Mouse (Mus musculus) spleen, adult 2 months (tissue): ENCODE data around the gene Trim29. TPM values are rescaled to one million over a fixed set of nuclear protein-coding genes. Genes with fewer than 3 reads are reported as not detected.

Source experiments
- DNase-seq, 2 experiments: peaks; one replicate each; pipeline versions ENCODE4 v3.0.0 to v3.0.0-alpha.2; 2012 to 2021; ENCODE audit warnings: low spot score in 2 of 2, low read depth in 1 of 2
- H3K27ac ChIP-seq: fragments of 200-500 bp; 2 replicates; pipeline ENCODE4 v1.5.1; 2012; ENCODE audit warnings: low read length, inconsistent platforms; ENCODE audit not compliant: insufficient read depth
- H3K27me3 ChIP-seq: fragments of 200-500 bp; 2 replicates; pipeline ENCODE4 v1.6.1; 2012; ENCODE audit warnings: mild to moderate bottlenecking, moderate library complexity, low read length, inconsistent platforms; ENCODE audit not compliant: control insufficient read depth, insufficient read depth
- H3K36me3 ChIP-seq: fragments of 200-500 bp; 2 replicates; pipeline ENCODE4 v1.6.1; 2012; ENCODE audit warnings: mild to moderate bottlenecking, low read length, inconsistent platforms; ENCODE audit not compliant: control insufficient read depth, insufficient read depth
- H3K4me1 ChIP-seq: fragments of 200-500 bp; 2 replicates; pipeline ENCODE4 v1.6.1; 2011; ENCODE audit warnings: inconsistent platforms; ENCODE audit not compliant: control insufficient read depth, insufficient read depth, insufficient read length
- H3K4me3 ChIP-seq: fragments of 200-500 bp; 2 replicates; pipeline ENCODE4 v1.5.1; 2011; ENCODE audit warnings: mild to moderate bottlenecking, inconsistent platforms; ENCODE audit not compliant: insufficient read depth, insufficient read length; ENCODE audit errors: extremely low read depth
- CTCF ChIP-seq: fragments of 200-500 bp; IDR thresholded peaks from 2 replicates; pipeline ENCODE4 v1.5.1; 2011; ENCODE audit warnings: mild to moderate bottlenecking, inconsistent platforms; ENCODE audit not compliant: insufficient read depth, insufficient read length, insufficient replicate concordance; ENCODE audit errors: extremely low read depth
- POLR2A ChIP-seq: fragments of 200-500 bp; IDR thresholded peaks from 2 replicates; pipeline ENCODE4 v1.6.1; 2011; ENCODE audit warnings: low read depth, low read length, inconsistent platforms
- WGBS: fragments of 180-500 bp; shearing (Covaris S2); methylation state at CpG from one replicate; pipeline ENCODE4 v1.1.7; 2018; 5-methylcytosine and 5-hydroxymethylcytosine counted together
- polyA plus RNA-seq: library from polyadenylated mRNA; depleted of rRNA; stranded (reverse); fragments of >200 nt; gene quantifications from 2 replicates; pipeline ENCODE4 v1.2.3, GENCODE M21; 2012

Trim29 gene
- polyA plus RNA-seq, 1 experiment: 0.06 TPM

DNA sequence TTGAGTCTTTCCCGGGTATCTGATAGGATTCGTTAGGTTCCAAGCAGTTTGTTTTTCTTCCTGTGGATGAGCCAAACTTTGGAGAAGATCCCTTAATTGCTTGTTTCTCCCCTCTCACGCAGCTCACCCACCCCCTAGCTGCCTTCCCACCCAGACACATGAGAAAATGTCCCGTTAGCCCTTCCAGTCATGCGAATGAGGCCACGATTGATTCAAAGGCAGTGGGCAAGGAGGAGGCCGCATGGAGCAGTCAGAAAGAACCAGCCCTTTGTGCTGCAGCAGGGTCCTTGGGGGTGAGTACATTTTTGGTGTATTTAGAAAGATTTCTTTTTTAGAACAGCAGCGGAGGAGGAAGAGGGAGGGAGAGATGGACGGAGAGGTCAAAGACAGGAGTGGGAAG is 45.5 kb upstream of the Trim29 start:
- no peak for TF ChIP-seq POLR2A
- TF ChIP-seq CTCF: no peak
- no peak for DNase-seq
- Histone ChIP-seq H3K27ac (no peak overlapping the region), H3K4me3 (no peak overlapping the region), H3K27me3 (no peaks in the 10 kb centered on the region), H3K4me1 (no peaks in the 10 kb centered on the region), H3K36me3 (no peaks in the 10 kb centered on the region)
- WGBS: 85% methylated on average over 9 of the region's 9 CpGs

- H3K4me3 ChIP-seq: no peak overlapping the region
- no peaks in the 10 kb centered on the region for H3K36me3 ChIP-seq
- no peaks in the 10 kb centered on the region for H3K27me3 ChIP-seq
- TF ChIP-seq POLR2A: no peak
- TF ChIP-seq CTCF: peak; percentile 17; the same call in 1 of the 2 replicates
- WGBS: 57% methylated on average over 8 of the region's 8 CpGs
- peak in 1 of 2 experiments; percentile 9 for DNase-seq
- H3K4me1 ChIP-seq: no peaks in the 10 kb centered on the region
- H3K27ac ChIP-seq: no peak overlapping the region
Measured at GRCm38 (mm10) chr9:43267357-43267756, 43.3 kb upstream of the Trim29 start.

GRCm38 (mm10) chr9:43269166-43269565 is 41.5 kb upstream of the Trim29 start:
- no peaks in the 10 kb centered on the region for H3K36me3 ChIP-seq
- TF ChIP-seq POLR2A (no peak), CTCF (no peak)
- no peaks in the 10 kb centered on the region for H3K27me3 ChIP-seq
- H3K27ac ChIP-seq: no peak overlapping the region
- no peak overlapping the region for H3K4me3 ChIP-seq
- no peaks in the 10 kb centered on the region for H3K4me1 ChIP-seq
- WGBS: 32% methylated on average over 8 of the region's 8 CpGs
- DNase-seq: no peak

DNA sequence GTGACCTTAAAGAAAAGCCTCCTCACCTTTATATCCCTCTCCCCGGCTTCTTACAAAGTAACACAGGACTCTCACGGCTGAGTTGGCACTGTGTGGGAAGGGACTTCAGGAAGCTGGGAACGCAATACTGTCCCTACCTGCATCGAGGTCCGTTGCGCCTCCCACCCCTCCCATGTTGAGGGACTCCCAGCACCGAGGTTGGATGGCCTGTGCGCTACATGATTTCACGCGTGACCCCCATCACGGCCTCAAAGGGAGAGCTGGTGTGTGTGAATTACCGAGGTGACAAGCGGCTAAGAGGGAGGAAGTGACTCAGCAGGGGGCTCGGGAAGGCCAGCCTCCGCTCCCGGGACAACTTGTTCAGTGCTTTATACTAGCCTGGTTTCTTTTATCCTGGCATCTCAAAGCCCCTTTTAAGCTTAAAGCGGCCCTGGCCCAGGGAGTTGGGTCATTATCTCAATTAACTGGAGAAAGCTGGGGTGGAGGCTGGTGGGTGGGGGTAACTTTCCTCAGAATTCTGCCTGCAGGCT is 39.9 kb upstream of the Trim29 start:
- Histone ChIP-seq H3K4me1 (no peaks in the 10 kb centered on the region), H3K27me3 (no peaks in the 10 kb centered on the region), H3K36me3 (no peaks in the 10 kb centered on the region), H3K4me3 (no peak overlapping the region), H3K27ac (no peak overlapping the region)
- TF ChIP-seq CTCF: no peak
- no peak for TF ChIP-seq POLR2A
- DNase-seq: no peak
- 6% methylated on average over 17 of the region's 17 CpGs for WGBS

DNA sequence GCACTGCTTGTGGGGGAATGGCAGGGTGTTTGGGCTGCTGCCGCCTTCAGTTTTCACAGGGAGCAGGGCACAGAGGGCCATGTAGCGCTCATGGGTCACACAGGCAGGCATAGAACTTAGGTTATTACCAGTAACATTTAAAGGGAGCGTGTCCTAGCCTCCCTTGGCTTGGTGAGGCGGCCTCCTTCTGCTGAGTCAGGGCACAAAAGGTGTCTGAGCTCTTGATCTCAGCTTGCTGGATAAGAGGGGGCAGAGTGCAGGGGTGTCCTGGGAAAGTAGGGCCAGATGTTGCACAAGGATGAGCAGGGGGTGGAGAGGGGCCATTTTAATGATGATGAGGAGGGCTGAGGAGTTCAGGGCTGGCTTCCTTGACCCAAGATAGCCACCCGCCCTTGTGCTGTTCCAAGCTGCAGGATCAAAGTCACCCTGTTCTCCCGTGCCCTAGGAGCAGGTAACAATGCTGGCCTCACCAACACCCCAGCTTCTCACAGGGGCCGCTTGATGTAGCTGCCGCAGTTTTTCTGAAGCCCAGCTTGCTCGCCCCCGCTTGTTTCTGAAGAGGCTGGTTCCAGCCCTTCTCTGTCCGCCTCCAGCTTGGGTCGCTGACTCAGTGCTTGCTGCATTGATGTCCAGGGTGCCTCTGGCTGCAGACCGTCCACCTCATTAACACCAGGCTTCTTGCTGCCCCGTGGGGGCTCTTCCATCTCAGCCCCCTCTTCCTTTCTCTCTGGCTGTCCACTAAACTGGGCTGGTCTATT is 38.7 kb upstream of the Trim29 start:
- no peaks in the 10 kb centered on the region for H3K27me3 ChIP-seq
- H3K4me1 ChIP-seq: no peaks in the 10 kb centered on the region
- no peak overlapping the region for H3K4me3 ChIP-seq
- 81% methylated on average over 14 of the region's 14 CpGs for WGBS
- H3K27ac ChIP-seq: no peak overlapping the region
- DNase-seq: no peak
- TF ChIP-seq CTCF: no peak
- TF ChIP-seq POLR2A: no peak
- no peaks in the 10 kb centered on the region for H3K36me3 ChIP-seq

- TF ChIP-seq POLR2A (no peak), CTCF (no peak)
- 85% methylated on average over 9 of the region's 9 CpGs for WGBS
- H3K36me3 ChIP-seq: no peaks in the 10 kb centered on the region
- DNase-seq: no peak
- H3K27me3 ChIP-seq: no peaks in the 10 kb centered on the region
- H3K27ac ChIP-seq: no peak overlapping the region
- H3K4me3 ChIP-seq: no peak overlapping the region
- no peaks in the 10 kb centered on the region for H3K4me1 ChIP-seq
Measured at GRCm38 (mm10) chr9:43273735-43274134, 36.9 kb upstream of the Trim29 start.

GRCm38 (mm10) chr9:43284284-43284683 is 26.4 kb upstream of the Trim29 start:
- Histone ChIP-seq H3K36me3 (no peaks in the 10 kb centered on the region), H3K4me1 (no peaks in the 10 kb centered on the region), H3K4me3 (no peak overlapping the region), H3K27ac (no peak overlapping the region), H3K27me3 (no peaks in the 10 kb centered on the region)
- TF ChIP-seq POLR2A: no peak
- TF ChIP-seq CTCF: peak; percentile 83; the same call in 1 of the 2 replicates
- WGBS: 20% methylated on average over 6 of the region's 6 CpGs
- DNase-seq: peak in 1 of 2 experiments; percentile 40
